Mouse (Mus musculus) right cerebral cortex, postnatal 4 days (tissue): Measurements from ENCODE around the gene Ttc7b.
A peak's percentile ranks its signal among the peaks of the same experiment; 100 is the strongest.

Source experiments
- DNase-seq: peaks from one replicate; pipeline ENCODE4 v3.0.0-alpha.2; 2022

The Ttc7b gene

DNA sequence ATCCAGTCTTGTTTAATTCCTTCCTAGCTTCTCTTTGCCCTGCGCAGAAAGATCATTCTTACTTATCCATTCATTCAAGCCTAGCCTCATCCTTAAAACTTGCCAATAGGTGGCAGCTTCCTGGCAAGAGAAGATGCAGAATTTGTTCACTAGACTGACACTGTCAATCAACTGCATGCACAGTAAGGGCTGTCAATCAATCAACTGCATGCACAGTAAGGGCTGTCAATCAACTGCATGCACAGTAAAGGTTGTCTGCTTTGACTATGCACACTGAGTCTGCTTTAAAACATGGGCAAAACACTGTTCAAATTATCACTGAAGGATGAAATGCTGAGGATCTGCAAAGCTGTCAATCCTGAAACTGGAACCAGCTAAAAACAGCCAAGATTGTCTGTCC, 37.6 kb downstream of the Ttc7b start:
- DNase-seq = no peak

DNA sequence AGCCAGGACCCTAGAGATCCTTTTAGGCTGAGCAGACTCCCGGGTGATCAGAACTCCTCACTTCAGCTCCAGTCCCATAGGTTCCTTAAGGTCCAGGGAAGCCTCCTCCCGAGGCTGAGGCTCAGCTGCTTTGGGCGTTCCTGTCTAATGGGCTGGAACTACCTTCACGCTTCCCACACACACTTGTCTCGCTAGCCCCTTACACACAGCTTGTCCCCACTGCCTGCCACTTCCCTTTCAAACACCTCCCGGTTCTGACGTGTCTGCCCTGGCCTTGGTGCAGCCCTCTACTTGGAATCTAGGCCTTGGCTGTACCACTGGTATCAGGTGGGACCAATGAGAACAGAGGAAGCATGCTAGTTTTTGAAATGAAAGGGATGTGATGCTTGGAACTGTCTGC, 38.4 kb downstream of the Ttc7b start:
- no peak for DNase-seq

DNA sequence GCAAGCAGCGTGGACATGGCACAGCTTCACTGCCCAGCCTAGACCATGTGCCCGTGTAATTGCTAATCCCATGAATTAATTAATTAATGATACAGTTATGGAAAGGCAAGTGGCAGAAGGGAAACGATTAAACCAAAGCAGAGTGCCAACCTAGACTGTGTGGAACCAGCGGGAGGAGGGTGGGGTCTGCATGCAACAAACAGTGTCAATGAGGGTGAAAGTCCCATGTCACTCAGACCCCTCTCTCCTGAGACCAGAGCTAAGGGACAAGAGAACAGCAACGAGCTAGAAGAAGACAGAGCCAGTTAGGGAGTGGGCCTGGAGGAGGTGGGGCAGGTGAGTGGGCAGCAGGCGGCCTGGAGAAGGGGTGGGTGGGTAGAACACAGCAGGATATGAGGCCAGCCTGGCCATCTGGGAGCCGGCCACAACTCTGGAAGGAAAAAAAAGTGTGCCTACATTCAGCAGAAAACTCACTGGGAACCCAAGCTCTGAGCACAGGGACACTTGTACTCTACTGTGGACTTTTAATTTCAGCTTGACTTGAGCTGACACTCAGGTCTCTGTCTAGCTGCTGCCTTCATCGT, 39.1 kb downstream of the Ttc7b start:
- DNase-seq = no peak

DNA sequence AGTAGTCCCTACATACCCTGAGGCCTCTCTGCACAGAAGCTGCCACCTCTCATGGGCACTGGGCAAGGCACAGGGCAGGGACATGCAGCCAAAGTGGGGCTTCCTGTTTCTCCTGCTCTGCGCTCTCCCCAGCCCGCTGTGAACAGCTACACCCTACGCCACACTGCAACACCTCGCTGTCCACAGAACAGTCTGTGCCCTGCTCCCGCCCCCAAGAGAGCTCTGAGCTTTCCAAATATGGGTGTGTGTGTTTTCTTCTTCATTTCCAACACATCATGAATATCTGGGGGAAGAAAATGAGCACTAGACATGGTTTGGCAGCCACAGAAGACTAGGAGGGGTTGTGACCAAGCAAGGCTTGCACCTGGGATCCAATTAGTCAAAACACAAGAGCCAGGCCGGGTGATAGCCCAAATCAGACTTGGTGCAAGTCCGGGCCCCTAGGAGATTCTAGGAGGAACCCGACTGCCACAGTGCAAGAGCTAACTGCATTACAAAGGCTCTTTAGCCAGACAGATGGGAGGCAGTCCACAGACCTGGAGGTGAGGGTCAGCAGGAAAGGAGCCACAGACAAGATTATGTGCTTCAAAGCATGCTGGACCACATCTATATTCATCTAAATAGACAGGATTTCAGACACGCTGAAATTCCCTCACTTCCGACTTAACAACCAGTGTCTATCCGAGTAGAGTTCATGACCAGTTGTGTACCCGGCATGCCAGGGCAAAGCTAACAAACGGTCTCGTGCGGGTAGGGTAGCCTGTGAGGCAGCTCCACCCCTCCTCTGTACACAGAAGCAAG, 39.8 kb downstream of the Ttc7b start:
- DNase-seq = no peak

DNA sequence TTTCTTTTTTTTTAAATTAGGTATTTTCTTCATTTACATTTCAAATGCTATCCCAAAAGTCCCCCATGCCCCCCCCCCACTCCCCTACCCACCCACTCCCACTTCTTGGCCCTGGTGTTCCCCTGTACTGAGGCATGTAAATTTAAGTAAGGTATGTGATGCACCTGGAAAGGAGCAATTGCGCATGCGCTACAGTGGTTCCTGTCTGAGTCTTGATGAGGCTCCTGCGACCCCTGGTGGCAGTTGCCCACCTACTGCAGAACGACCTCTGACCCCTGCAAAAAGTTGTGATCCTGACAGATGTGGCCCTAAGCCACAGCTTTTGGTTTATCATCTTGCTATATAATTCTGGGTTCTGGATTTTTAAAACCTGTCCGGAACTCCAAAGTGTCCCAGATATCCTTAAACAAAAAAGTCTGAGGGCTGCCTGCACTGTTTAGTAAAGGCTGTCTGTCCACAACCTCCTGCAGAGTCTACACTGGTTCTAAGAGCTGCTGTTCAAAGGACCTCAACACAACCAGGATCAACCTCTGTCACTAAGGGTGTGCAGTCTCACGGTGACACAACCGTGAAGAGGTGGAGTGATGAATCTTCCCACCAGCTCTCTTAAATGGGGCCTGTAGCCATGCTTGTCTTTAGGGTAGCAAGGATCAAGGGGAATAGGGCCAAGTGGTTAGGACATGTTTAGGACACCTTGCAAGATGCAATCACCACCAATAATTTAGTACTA, 40.6 kb downstream of the Ttc7b start:
- DNase-seq = peak; percentile 70

DNA sequence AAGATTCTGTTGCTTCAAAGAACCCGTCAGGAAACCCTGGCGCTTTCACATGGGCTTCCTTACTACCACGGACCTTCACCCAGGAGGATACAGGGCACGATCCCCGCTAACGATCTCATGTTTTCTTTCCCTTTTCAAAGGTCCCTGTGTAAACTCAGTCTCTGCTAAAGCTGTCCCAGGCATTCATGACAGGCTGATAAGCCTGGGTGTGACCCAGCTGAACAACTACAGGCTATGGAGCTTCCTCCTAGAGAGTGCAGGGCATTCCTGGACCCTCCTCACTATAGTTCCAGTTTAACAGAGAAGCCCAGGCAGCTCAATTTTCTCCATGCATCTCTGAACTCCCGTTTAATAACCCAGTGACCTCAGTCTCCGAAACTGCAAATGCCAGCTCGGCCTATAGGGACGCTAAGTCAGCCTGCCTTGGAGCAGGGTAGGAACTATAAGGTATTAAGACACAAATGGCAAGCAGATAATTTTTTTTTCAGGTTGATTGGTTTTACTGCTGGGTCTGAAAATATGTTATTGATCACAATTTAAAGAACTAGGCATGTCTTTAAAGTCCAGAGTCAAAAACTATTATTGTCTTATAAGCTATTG, 41.3 kb downstream of the Ttc7b start:
- DNase-seq = no peak

DNA sequence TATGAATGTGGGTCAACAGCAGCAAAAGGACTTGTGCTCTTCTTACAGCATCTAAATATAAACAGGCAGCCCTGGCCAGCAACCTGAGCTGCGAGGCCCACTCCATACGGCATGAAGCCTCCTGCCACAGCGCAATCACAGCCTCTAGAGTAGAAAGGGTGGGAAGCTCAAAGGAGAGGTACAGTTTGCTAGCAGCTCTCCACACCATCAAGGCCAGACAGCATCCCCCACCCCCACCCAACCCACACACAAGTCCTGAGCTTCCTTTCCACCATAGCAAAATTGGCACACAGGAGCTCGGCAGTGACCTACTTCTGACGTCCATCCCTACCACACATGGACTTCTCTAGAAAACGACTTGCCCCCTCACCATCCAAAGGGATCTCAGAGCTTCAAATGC, 42.0 kb downstream of the Ttc7b start:
- no peak for DNase-seq

DNA sequence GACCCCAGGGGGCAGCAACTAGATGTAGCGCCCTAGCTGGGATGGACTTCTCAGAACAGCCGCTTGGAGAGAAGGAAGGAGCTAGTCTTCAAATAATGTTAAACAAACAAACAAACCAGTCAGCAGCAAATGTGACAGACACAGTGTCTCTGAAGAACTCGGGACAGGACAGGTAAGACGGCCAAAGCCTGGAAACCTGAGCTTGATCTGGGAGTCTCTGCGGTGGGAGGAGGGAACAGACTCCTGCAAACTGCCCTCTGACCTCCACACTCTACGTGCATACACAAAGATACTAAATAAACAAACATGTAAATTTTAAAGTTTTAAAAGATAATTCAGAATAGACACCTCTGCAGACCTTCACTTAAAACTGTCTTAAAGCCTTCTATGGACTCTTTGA, 42.5 kb downstream of the Ttc7b start:
- no peak for DNase-seq

DNA sequence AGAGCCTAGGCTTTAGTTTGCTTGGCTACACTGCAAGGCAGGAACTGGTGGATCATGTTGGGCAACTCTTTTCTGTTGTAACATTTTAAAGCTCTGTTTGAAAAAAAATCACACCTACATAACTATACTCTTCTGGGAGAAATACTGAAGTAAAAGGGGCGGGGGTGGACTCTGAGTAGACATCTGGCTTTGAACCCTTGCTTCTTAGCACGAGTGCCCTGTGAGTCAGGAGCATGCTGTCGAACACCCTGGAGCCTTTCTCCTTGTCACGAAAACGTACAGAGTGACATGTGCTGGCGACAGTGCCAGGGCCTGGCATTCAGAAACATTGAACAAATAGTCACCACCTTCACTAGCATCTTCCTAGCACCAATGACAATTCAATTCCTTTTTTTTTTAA, 43.2 kb downstream of the Ttc7b start:
- DNase-seq = no peak

DNA sequence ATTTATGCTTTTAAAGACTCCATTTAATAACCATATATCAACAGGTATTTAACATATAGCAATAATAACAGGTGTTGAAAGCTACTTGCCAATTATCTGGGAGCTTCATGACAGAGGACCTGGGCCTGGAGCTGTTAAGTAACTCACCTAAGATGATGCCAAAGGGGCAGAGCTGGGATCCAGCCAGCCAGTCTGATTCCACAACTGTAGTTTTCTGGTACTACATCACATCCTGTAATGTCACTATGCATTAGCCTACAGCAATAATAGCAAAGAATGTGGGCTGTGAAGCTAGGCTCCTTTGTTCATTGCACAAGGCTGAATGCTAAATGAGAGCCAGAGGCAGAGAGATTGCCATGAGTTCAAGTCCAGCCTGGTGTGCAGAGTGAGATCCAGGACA, 44.3 kb downstream of the Ttc7b start:
- no peak for DNase-seq

DNA sequence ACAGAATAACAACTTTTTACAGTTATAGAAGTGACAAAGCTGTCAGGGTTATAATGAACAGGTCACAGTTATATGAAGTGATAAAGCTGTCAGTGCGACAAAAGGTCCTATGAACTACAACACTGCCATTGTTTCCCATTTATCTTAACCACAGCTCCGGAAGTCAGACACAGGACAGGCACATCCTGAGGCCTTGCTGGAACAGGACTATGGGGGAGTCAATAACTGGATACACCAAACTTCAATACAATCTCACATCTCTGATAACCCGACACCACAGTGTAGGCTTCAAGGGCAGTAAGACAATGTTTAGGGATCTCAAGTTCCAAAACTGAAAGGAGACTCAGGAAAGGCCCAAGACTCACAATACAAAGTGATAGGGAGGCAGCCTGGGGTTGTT, 45.1 kb downstream of the Ttc7b start:
- DNase-seq = no peak

DNA sequence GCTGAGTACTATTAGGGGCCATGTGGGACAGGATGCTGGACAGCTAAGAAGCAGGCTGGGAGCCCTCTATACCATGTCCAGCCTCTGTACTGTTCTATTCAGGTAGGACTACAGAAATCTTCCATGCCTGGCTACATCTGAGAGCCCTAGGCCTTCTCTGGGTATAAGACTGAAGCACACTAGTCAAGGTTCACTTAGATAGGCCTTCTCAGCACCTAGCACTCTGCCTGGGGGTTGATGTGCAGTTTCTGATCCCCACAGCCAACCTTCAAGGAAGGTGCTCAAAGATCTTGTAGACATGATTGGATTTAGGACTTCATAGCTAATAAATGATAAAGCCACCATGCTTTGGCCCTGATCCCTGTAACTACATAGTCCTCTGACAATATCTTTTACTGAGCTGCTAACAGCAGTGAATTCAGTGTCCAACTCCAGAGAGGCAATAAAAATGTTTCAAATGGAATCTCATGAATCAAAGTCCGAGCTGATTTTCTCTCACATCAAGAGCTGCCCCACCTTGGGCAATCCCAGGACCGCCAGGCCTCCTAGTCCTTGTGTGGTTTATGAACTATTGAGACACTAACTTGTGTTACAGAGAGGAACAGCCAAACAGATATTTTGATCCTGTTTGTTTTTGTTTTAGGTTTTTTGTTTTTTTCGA, 45.8 kb downstream of the Ttc7b start:
- no peak for DNase-seq

DNA sequence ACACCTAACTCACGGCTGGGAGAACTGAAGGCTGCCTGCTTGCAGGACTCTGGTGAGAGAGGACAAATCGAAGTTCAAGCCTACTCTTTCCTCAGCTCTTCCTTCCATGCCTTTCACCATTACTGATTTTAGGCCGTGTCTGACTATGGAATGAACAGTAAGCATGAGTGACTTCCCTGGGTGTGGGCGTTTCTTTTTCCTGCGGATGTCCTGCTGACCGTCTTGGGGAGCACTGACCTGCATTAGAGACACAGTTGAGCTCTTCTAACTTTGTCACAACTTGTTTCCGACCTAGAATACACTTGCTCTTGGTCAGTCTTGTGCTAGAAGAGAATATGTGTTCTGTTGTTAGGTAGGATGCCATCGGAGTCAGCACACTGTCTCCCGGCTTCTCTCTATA, 50.3 kb downstream of the Ttc7b start:
- DNase-seq = no peak

DNA sequence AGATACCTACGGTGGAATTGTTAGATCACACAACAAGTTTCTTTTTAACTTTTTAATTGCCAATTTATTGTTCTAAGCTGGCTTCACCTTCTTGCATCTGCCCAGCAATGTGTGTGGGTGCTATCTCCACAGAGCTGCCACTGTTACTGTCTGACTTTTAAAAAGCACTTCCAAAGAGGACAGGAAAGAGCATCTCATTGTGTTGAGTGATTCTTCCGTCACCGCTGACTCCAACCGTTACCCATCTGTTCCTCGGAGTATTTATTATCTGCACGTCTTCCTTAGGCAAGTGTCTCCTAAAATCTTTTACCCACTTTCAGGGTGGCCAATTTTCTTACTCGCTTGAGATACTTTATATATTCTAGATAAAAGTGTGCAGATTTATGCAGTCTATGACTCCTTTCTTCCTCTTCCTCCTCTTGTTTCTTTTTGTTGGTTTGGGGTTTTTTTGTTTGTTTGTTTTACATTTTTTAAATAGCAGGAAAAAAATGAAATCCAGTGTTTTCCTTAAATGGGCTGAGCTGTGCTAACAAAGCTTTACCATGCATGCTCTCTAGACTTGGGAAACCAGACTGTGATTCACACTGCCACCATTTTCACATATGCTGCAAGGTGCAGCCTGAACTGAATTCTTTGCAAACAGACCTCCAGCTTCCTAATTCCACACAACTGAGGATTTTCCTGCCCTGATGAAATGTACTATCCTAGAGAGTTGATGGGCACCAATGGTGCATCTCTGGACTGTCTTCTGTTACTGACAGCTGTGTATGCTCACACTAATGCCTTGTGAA, 50.9 kb downstream of the Ttc7b start:
- DNase-seq = no peak

DNA sequence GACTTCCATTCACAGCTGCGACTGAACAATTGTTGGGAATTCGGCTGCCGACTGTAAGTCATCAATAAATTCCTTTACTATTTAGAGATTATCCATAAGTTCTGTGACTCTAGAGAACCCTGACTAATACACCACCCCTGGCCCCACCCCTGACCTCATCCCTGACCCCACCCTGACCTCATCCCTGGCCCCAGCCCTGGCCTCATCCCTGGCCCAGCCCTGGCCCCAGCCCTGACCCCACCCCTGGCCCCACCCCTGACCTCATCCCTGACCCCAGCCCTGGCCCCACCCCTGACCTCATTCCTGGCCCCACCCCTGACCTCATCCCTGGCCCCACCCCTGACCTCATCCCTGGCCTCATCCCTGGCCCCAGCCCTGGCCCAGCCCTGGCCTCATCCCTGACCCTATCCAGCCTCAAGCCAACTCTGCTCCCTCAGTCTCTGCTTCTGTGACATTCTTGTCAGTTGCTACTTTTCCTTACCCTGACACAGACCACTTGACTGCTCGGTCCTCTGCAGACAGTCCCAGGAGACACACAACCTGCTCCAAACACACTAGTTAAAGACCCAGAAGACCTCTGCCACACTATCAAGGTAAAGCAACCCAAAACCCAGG, 55.4 kb downstream of the Ttc7b start:
- no peak for DNase-seq

DNA sequence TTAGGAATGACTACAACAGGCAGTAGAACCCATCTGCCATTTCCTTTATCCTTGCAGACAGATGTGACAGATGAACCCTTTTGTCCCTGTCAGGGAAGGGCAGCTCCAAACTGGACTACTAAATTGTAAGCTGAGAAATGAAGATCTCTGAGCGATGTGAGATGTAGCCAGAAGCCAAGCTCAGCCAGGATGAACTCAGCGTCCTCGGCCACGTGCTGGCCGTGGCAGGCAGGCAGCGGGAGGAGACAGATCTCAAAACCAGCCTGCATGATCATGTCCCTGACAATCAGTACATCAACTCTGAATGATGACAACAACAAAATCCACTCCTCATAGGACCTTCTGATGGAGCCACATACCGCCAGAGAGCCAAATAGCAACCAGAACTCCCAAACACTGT, 62.9 kb downstream of the Ttc7b start:
- no peak for DNase-seq

DNA sequence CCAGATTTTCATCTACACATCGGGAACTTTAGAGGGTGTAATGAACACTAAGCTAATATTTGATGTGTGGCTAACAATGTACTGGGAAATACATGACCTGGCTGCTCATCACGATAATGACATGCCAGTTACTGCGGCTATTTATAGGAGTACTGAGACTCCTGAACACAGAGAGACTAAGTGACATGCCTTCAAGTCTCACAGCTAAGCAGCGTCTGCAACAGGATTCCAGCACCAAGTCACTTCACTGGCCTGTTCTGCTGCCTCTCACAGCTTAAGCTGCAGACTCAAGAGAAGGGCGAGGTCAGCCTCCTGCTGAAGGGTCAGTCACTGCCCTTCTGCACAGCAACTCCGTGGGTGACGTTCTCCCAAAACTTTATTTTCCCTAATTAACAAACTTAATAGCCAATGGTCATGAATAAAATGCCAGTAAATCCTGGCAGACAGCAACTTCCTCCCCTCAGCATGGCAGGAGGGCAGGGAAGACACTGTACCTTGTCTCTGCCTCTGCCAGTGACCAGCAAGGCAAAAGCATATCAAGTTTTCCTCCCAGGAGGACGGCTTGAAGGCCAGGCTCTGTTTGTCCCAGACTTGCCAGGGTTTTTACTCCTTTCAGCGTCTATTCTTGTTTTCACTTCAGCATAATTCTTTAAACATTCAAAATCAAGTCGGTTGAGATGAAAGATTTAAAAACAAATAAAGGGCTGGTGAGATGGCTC, 64.2 kb downstream of the Ttc7b start:
- DNase-seq = no peak

DNA sequence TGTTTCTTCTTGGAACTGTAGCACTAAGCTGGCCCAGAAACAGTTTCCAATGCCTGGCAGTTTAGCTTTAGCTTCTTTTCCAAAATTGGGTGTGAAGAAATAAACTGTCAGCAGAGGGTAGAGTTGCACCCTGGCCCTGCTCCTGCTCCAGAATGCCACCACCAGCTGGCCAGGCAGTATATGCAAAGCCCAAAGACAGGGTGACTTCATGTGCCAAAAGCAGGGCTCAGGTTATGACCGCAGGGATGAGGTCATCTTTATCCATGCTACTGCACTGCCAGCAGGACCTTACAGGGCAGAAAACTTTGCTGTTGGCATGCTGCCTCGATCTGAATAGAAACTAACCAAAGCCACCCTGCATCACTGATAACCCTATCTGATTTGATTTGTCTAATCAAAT, 65.2 kb downstream of the Ttc7b start:
- DNase-seq = no peak

DNA sequence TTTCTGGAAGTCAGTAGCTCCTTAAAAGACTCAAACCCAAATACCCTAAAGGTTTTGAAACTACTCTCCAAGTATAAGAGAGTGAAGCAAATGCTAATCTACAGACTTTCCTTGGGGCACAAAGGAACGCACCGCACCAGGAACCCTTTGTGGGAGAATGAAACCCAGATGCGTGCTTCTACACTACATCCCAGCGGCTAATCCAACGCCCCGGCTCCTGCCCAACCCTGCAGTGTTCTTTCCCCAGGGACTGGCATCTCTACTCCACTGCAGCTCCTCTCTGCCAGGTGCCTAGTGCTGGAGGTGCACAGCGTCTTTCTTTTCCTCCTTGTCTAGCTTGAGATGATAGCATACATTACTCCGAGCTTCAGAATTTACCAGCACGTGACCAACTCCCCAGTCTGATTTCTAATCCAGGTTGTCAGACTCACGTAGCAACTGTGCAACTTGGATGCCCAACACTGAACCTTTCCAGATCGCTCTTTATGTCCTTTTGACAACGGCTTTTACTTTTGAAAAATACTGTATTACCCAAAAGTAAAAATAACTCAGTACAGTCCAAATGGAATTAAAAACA, 72.8 kb downstream of the Ttc7b start:
- DNase-seq = no peak

DNA sequence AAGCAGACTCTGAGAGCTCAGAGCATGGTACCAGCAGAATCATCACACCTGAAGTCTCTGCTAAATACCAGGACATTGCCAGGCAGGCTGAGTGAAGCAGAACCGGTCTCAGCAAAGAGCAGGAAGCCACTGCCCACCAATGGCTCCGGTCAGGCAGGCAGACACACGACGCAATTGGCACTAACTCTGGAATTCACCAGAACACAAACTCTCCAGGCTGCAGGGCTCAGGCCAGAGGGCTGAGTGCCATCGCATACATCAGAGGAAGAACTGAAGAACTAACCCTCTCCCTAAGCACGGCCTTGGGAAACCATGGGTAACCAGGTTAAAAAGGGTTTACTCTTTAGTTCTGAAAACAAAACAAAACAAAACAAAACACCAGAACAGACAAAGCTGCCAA, 73.5 kb downstream of the Ttc7b start:
- DNase-seq = no peak

DNA sequence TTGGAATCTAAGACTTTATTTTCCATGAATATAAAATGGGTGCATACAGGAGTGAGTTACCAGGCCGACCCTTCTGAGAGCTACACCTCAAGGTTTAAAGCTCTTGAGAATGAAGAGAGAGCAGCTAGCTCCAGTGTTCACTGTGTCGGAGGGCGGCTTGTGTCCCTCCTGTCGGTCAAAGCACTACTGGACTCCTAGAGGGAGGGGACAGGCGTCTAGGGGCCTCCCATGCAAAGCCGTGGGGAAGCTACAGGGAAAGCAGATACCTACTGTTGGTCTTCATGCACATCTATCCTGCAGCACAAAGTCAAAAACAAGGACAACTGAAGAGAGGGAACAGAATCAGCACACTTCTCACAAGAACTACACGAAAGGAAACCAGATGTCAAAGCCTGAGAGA, 74.9 kb downstream of the Ttc7b start:
- DNase-seq = no peak
